Mouse (Mus musculus) ZHBTc4 (cell line): Measurements from ENCODE around the gene Nol10.

Source experiments
- DNase-seq: peaks from one replicate; pipeline ENCODE4 v3.0.0-alpha.2; 2011; ENCODE audit warnings: low read depth, low spot score

Gene Nol10

GRCm38 (mm10) chr12:17411242-17411641 is 63.0 kb downstream of the Nol10 start:
- DNase-seq, result no peak

- DNase-seq, result no peak
Observed at GRCm38 (mm10) chr12:17411797-17412526, 63.7 kb downstream of the Nol10 start.

GRCm38 (mm10) chr12:17414734-17415133 is 66.5 kb downstream of the Nol10 start:
- no peak for DNase-seq

- peak; percentile 77 for DNase-seq
Observed at GRCm38 (mm10) chr12:17420168-17420810, 72.0 kb downstream of the Nol10 start.

- DNase-seq, result no peak
Observed at GRCm38 (mm10) chr12:17425254-17426169, 77.3 kb downstream of the Nol10 start.

GRCm38 (mm10) chr12:17426735-17427134 is 78.5 kb downstream of the Nol10 start:
- DNase-seq, result no peak

GRCm38 (mm10) chr12:17430578-17430977 is 82.3 kb downstream of the Nol10 start:
- DNase-seq, result no peak

GRCm38 (mm10) chr12:17431166-17431565 is 82.9 kb downstream of the Nol10 start:
- DNase-seq, result no peak

GRCm38 (mm10) chr12:17431812-17432332 is 83.6 kb downstream of the Nol10 start:
- DNase-seq, result no peak

- no peak for DNase-seq
Observed at GRCm38 (mm10) chr12:17433712-17434111, 85.5 kb downstream of the Nol10 start.

- DNase-seq, result no peak
Observed at GRCm38 (mm10) chr12:17436471-17436870, 88.2 kb downstream of the Nol10 start.

GRCm38 (mm10) chr12:17440251-17440651 is 92.0 kb downstream of the Nol10 start:
- no peak for DNase-seq

- peak; percentile 42 for DNase-seq
Observed at GRCm38 (mm10) chr12:17441495-17441894, 93.2 kb downstream of the Nol10 start.

GRCm38 (mm10) chr12:17444406-17444805 is 96.1 kb downstream of the Nol10 start:
- DNase-seq, result no peak

- DNase-seq, result no peak
Observed at GRCm38 (mm10) chr12:17445251-17445650, 97.0 kb downstream of the Nol10 start.

GRCm38 (mm10) chr12:17448781-17449180 is 100.5 kb downstream of the Nol10 start:
- no peak for DNase-seq

- DNase-seq, result peak; percentile 68
Observed at GRCm38 (mm10) chr12:17449661-17450091, 101.4 kb downstream of the Nol10 start.

GRCm38 (mm10) chr12:17450503-17450902 is 102.2 kb downstream of the Nol10 start:
- no peak for DNase-seq

- DNase-seq, result no peak
Observed at GRCm38 (mm10) chr12:17450908-17451307, 102.7 kb downstream of the Nol10 start.

- DNase-seq, result no peak
Observed at GRCm38 (mm10) chr12:17452273-17452672, 104.0 kb downstream of the Nol10 start.

- no peak for DNase-seq
Observed at GRCm38 (mm10) chr12:17453918-17454317, 105.7 kb downstream of the Nol10 start.

GRCm38 (mm10) chr12:17455096-17455495 is 106.8 kb downstream of the Nol10 start:
- DNase-seq, result no peak
